ENCODE assay signal across 8 mouse cellular contexts in the genomic region with DNA sequence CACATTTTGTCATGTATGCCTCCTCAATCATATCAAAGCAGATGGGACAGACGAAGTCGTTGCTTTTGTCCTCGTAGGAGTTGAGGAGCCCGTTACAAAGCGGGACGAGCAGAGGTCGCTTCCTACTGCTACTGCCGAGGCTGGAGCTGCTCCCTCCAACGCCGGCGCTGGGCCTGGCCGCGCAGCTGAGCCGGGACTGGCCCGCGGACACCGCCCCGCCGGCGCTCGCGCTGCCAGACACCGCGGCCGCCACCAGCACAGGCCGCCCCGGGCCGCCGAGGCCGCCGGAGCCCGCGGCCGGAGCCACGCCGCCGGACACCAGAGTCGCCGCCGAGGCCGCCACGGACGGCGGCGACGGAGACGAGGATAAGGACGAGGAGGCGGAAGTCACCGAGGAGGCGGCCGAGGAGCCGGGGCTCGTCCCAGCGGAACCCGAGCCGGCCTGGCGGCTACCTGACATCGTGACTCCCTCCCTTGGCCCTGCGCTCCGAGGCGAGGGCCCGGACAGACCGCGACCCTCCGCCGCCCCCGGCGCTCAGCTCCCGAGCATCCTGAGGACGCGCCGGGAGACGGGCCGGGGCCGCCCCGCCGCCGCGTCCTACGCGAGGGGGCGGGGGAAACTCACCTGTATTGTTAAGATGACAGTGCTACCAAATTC. TPM values are rescaled to one million over a fixed set of nuclear protein-coding genes. Genes with fewer than 3 reads are reported as not detected.
DNase-seq lines count a peak whose midpoint lies in the region; ATAC-seq and TF ChIP-seq lines count a peak whose summit lies in the region.
"Not testable (repeated sequence)": the region's sequence is repeated elsewhere in the genome, so short reads cannot be mapped to it uniquely, and the experiment has no call there.

No protein-coding gene starts in this region.

- ATAC-seq in G1E (ENCODE audit: extremely low read depth, insufficient number of reproducible peaks, low FRiP score, poor library complexity, severe bottlenecking): peak; percentile 45
- peak; percentile 87 for ATAC-seq in granulocyte monocyte progenitor cell, adult 5-6 weeks (replicated peaks; ENCODE audit: poor library complexity, severe bottlenecking)
- ATAC-seq in hindbrain, embryonic 13.5 days (ENCODE audit: low FRiP score): peak; percentile 86
- ATAC-seq in kidney, postnatal 0 days (replicated peaks; ENCODE audit: low FRiP score, low read depth): peak; percentile 91
- peak; percentile 97 for ATAC-seq in liver, embryonic 16.5 days (ENCODE audit: low read depth)
- peak; percentile 85 for ATAC-seq in midbrain, embryonic 14.5 days (ENCODE audit: low FRiP score, low TSS enrichment)
- peak; percentile 67; the same call in 1 of the 2 replicates for ATAC-seq in stomach, embryonic 14.5 days (ENCODE audit: insufficient number of reproducible peaks, insufficient read depth, low FRiP score, low read depth)

- not testable (repeated sequence) for H3K4me3 ChIP-seq in G1E (ENCODE audit: low read depth, low read length); liver, embryonic 16.5 days (ENCODE audit: low read depth, low read length)
- H3K4me3 ChIP-seq in embryonic fibroblast, embryonic 13.5 days (ENCODE audit: insufficient read depth, low read length): 0 out of 2 replicates have a peak overlapping the region, but pooled peaks have one; percentile 24
- peak overlapping the region; percentile 34 for H3K4me3 ChIP-seq in hindbrain, embryonic 13.5 days
- H3K4me3 ChIP-seq in kidney, postnatal 0 days (replicated peaks; ENCODE audit: low read depth, low read length): 0 out of 2 replicates have a peak overlapping the region, but pooled peaks have one; percentile 9
- H3K4me3 ChIP-seq in midbrain, embryonic 14.5 days (replicated peaks; ENCODE audit: low read depth, low read length): peak overlapping the region; percentile 22
- peak overlapping the region; percentile 21; the same call in 1 of the 2 replicates for H3K4me3 ChIP-seq in stomach, embryonic 14.5 days (ENCODE audit: low read depth, low read length)

- H3K27me3 ChIP-seq in G1E (ENCODE audit: insufficient read depth, low read length); kidney, postnatal 0 days (ENCODE audit: insufficient read depth, low read length); liver, embryonic 16.5 days (ENCODE audit: control insufficient read depth, insufficient read depth, low read depth, low read length); midbrain, embryonic 14.5 days (ENCODE audit: control insufficient read depth, insufficient read depth, low read length); stomach, embryonic 14.5 days (ENCODE audit: control insufficient read depth, insufficient read depth, low read length): not testable (repeated sequence)
- H3K27me3 ChIP-seq in hindbrain, embryonic 13.5 days: peaks cover 17% of the 10 kb centered on the region; the same call in 1 of the 2 replicates

- not testable (repeated sequence) for TF ChIP-seq POLR2A in embryonic fibroblast, embryonic 13.5 days (IDR thresholded peaks at IDR 0.05; ENCODE audit: low read depth, low read length)

- H3K27ac ChIP-seq in embryonic fibroblast, embryonic 13.5 days (ENCODE audit: insufficient read depth, low read length); hindbrain, embryonic 13.5 days; kidney, postnatal 0 days; liver, embryonic 16.5 days (ENCODE audit: low read length); midbrain, embryonic 14.5 days (replicated peaks; ENCODE audit: low read depth, low read length); stomach, embryonic 14.5 days (ENCODE audit: low read length): not testable (repeated sequence)

- WGBS in hindbrain, embryonic 13.5 days: 33% methylated on average over 23 of the region's 83 CpGs
- 26% methylated on average over 38 of the region's 83 CpGs for WGBS in kidney, postnatal 0 days
- 27% methylated on average over 20 of the region's 83 CpGs for WGBS in liver, embryonic 16.5 days (ENCODE audit: insufficient replicate concordance)
- 40% methylated on average over 39 of the region's 83 CpGs for WGBS in midbrain, embryonic 14.5 days
- 32% methylated on average over 22 of the region's 83 CpGs for WGBS in stomach, embryonic 14.5 days

- H3K4me2 ChIP-seq in hindbrain, embryonic 13.5 days: peak overlapping the region; percentile 40
- H3K4me2 ChIP-seq in kidney, postnatal 0 days (ENCODE audit: low read length): peak overlapping the region; percentile 45
- 0 out of 2 replicates have a peak overlapping the region, but pooled peaks have one; percentile 13 for H3K4me2 ChIP-seq in liver, embryonic 16.5 days (ENCODE audit: low read depth, low read length)
- H3K4me2 ChIP-seq in midbrain, embryonic 14.5 days (ENCODE audit: low read length): peak overlapping the region; percentile 33
- H3K4me2 ChIP-seq in stomach, embryonic 14.5 days (replicated peaks; ENCODE audit: low read depth, low read length): peak overlapping the region; percentile 28

- not testable (repeated sequence) for DNase-seq in G1E (ENCODE audit: low spot score); kidney, postnatal 0 days (ENCODE audit: low spot score)
- DNase-seq in midbrain, embryonic 14.5 days: peak; percentile 35

- not testable (repeated sequence) for H3K9ac ChIP-seq in hindbrain, embryonic 13.5 days; kidney, postnatal 0 days (ENCODE audit: low read depth, low read length); liver, embryonic 16.5 days (ENCODE audit: low read depth, low read length); midbrain, embryonic 14.5 days (replicated peaks; ENCODE audit: low read length); stomach, embryonic 14.5 days (replicated peaks; ENCODE audit: low read depth, low read length)

- H3K4me1 ChIP-seq in G1E (ENCODE audit: insufficient read depth, low read depth, low read length); embryonic fibroblast, embryonic 13.5 days (ENCODE audit: control insufficient read depth, insufficient read depth, low read length); hindbrain, embryonic 13.5 days (replicated peaks); kidney, postnatal 0 days (replicated peaks; ENCODE audit: insufficient read depth, low read length); liver, embryonic 16.5 days (ENCODE audit: control insufficient read depth, low read depth, low read length); midbrain, embryonic 14.5 days (ENCODE audit: control insufficient read depth, insufficient read depth, low read length); stomach, embryonic 14.5 days (ENCODE audit: control insufficient read depth, insufficient read depth, low read length): not testable (repeated sequence)

- not testable (repeated sequence) for H3K9me3 ChIP-seq in G1E (replicated peaks); hindbrain, embryonic 13.5 days; kidney, postnatal 0 days (replicated peaks; ENCODE audit: low read length); liver, embryonic 16.5 days (replicated peaks; ENCODE audit: control insufficient read depth, low read length); midbrain, embryonic 14.5 days (ENCODE audit: control insufficient read depth, low read length); stomach, embryonic 14.5 days (ENCODE audit: control insufficient read depth, low read depth, low read length)

- TF ChIP-seq CTCF in G1E (IDR thresholded peaks at IDR 0.05; ENCODE audit: low read depth, low read length); embryonic fibroblast, embryonic 13.5 days (IDR thresholded peaks at IDR 0.05; ENCODE audit: borderline replicate concordance, insufficient read depth, low read length); kidney, postnatal 0 days (IDR thresholded peaks at IDR 0.05; ENCODE audit: low read depth): not testable (repeated sequence)

- H3K36me3 ChIP-seq in G1E (replicated peaks); hindbrain, embryonic 13.5 days; kidney, postnatal 0 days (ENCODE audit: insufficient read depth, low read length); liver, embryonic 16.5 days (ENCODE audit: control insufficient read depth, insufficient read depth); midbrain, embryonic 14.5 days (ENCODE audit: control insufficient read depth, insufficient read depth, low read length); stomach, embryonic 14.5 days (ENCODE audit: control insufficient read depth, insufficient read depth, low read length): not testable (repeated sequence)

RNA-seq across cellular contexts. Expression of gene Nap1l2, which starts 21.4 kb away (rescaled TPM):
- total RNA-seq in G1E (2014; fragmentation: Nextera tagmentation) (not detected in 2 replicates), G1E (2017) (not detected in 2 replicates)
- not detected in 2 replicates for polyA plus RNA-seq in G1E (2012)
- polyA plus RNA-seq in embryonic fibroblast, embryonic 13.5 days (2011; ENCODE audit: insufficient read length, low read depth, missing spikeins): 1.3 and 1.9 TPM in 2 replicates
- total RNA-seq in granulocyte monocyte progenitor cell, adult 5-6 weeks (2014; fragmentation: Nextera tagmentation): not detected in 2 replicates
- 0.31 TPM in 1 of 2 replicates, not detected in the other for total RNA-seq in granulocyte monocyte progenitor cell, adult 5-6 weeks (2017)
- polyA plus RNA-seq in hindbrain, embryonic 13.5 days (2015; fragmentation: Nextera tagmentation; extraction: Ambion mirVana): 78.5 and 82.4 TPM in 2 replicates
- polyA plus RNA-seq in kidney, postnatal 0 days (2015; fragmentation: Nextera tagmentation; extraction: Ambion mirVana): 0.59 and 0.77 TPM in 2 replicates
- polyA plus RNA-seq in liver, embryonic 16.5 days (2015; fragmentation: Nextera tagmentation; extraction: Ambion mirVana): 0.04 and 0.05 TPM in 2 replicates
- polyA plus RNA-seq in midbrain, embryonic 14.5 days (2014; fragmentation: Nextera tagmentation; extraction: Ambion mirVana): 73.2 and 81.2 TPM in 2 replicates
- polyA plus RNA-seq in stomach, embryonic 14.5 days (2014; fragmentation: Nextera tagmentation; extraction: Ambion mirVana): 3.7 and 4.6 TPM in 2 replicates

Comparison
In these comparisons a context has a peak if more than half of its experiments do, and no peak if none do; other contexts are left out.
1. ATAC-seq: peak in every context shown above with its lines; median percentile 97 in liver, embryonic 16.5 days; 91 in kidney, postnatal 0 days; 87 in granulocyte monocyte progenitor cell, adult 5-6 weeks; 86 in hindbrain, embryonic 13.5 days; 85 in midbrain, embryonic 14.5 days; 67 in stomach, embryonic 14.5 days; 45 in G1E.
2. RNA of gene Nap1l2, which starts 21.4 kb away (polyA plus RNA-seq): 78.5 to 82.4 TPM in hindbrain, embryonic 13.5 days and 73.2 to 81.2 TPM in midbrain, embryonic 14.5 days; 3.7 to 4.6 TPM in stomach, embryonic 14.5 days, 1.3 to 1.9 TPM in embryonic fibroblast, embryonic 13.5 days, 0.59 to 0.77 TPM in kidney, postnatal 0 days, 0.04 to 0.05 TPM in liver, embryonic 16.5 days and not detected in G1E; every median in the first group is over 10 times any median in the second.
3. Peak in every context shown above with its lines, with median percentiles within 50 percentile points of each other: H3K4me2 ChIP-seq.